Mouse (Mus musculus): ENCODE measurements at regions not wholly inside any gene's neighbourhood (a gene's known extent, or its start where the extent isn't known, plus 50 kb on each side); places are given as distances from the start of the nearest gene placed in this dataset.

- no peaks in the 10 kb centered on the region for H3K27me3 ChIP-seq (ENCODE audit: control insufficient read depth, insufficient read depth, low read length)
- WGBS: 80% methylated on average over 4 of the region's 4 CpGs
Observed at GRCm38 (mm10) chr16:9153501-9153900, 323.6 kb downstream of the 1810013L24Rik start.

GRCm38 (mm10) chr16:9165763-9166310, 335.9 kb downstream of the 1810013L24Rik start:
- no peaks in the 10 kb centered on the region for H3K4me1 ChIP-seq (ENCODE audit: control insufficient read depth, insufficient read depth, low read length)
- ATAC-seq (replicated peaks; ENCODE audit: extremely low read depth, insufficient read depth, low FRiP score): no peak
- 63% methylated on average over 8 of the region's 8 CpGs for WGBS

More at GRCm38 (mm10) chr16:9153501-9153900, 323.6 kb downstream of the 1810013L24Rik start:
- Histone ChIP-seq H3K9ac (ENCODE audit: low read length) (no peak overlapping the region), H3K9me3 (replicated peaks; ENCODE audit: control insufficient read depth, low read length) (no peaks in the 10 kb centered on the region), H3K27ac (ENCODE audit: low read length) (no peak overlapping the region), H3K36me3 (ENCODE audit: control insufficient read depth, insufficient read depth) (no peaks in the 10 kb centered on the region), H3K4me3 (ENCODE audit: low read length) (no peak overlapping the region), H3K4me2 (ENCODE audit: low read depth, low read length) (no peak overlapping the region), H3K4me1 (ENCODE audit: control insufficient read depth, insufficient read depth, low read length) (no peaks in the 10 kb centered on the region)
- no peak for ATAC-seq (replicated peaks; ENCODE audit: extremely low read depth, insufficient read depth, low FRiP score)

DNA sequence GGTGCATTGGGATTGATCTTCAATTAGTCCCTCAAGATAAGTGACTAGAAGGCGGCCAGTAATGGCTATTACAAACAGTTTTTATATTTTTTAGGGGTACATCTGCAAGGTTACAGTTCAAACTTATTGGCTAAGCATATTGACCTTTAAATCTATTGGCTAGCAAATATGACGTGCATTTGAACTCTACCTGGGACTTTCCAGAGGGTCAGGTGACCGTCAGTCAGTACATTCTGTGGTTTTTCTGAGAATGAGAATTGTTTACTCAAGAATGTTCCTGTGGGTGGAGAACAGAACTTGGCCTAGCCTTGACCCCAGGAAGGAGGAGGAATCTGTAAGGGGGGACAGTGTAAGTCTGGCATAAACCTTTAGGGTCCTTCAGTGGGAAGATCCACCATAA, 346.5 kb downstream of the 1810013L24Rik start:
- Histone ChIP-seq H3K4me3 (ENCODE audit: low read length) (no peak overlapping the region), H3K4me1 (ENCODE audit: control insufficient read depth, insufficient read depth, low read length) (no peaks in the 10 kb centered on the region), H3K36me3 (ENCODE audit: control insufficient read depth, insufficient read depth) (no peaks in the 10 kb centered on the region), H3K27ac (ENCODE audit: low read length) (no peak overlapping the region), H3K9ac (ENCODE audit: low read length) (no peak overlapping the region), H3K27me3 (ENCODE audit: control insufficient read depth, insufficient read depth, low read length) (no peaks in the 10 kb centered on the region), H3K4me2 (ENCODE audit: low read depth, low read length) (no peak overlapping the region), H3K9me3 (replicated peaks; ENCODE audit: control insufficient read depth, low read length) (no peaks in the 10 kb centered on the region)
- WGBS: 73% methylated on average over 3 of the region's 3 CpGs
- ATAC-seq (replicated peaks; ENCODE audit: extremely low read depth, insufficient read depth, low FRiP score): no peak

More at GRCm38 (mm10) chr16:9165763-9166310, 335.9 kb downstream of the 1810013L24Rik start:
- H3K4me2 ChIP-seq (ENCODE audit: low read depth, low read length): no peak overlapping the region
- no peak overlapping the region for H3K27ac ChIP-seq (ENCODE audit: low read length)
- no peaks in the 10 kb centered on the region for H3K9me3 ChIP-seq (replicated peaks; ENCODE audit: control insufficient read depth, low read length)
- H3K4me3 ChIP-seq (ENCODE audit: low read length): no peak overlapping the region
- no peaks in the 10 kb centered on the region for H3K36me3 ChIP-seq (ENCODE audit: control insufficient read depth, insufficient read depth)
- H3K9ac ChIP-seq (ENCODE audit: low read length): no peak overlapping the region
- no peaks in the 10 kb centered on the region for H3K27me3 ChIP-seq (ENCODE audit: control insufficient read depth, insufficient read depth, low read length)

GRCm38 (mm10) chr16:9195821-9196220, 365.9 kb downstream of the 1810013L24Rik start:
- Histone ChIP-seq H3K27ac (ENCODE audit: low read length) (no peak overlapping the region), H3K4me2 (ENCODE audit: low read depth, low read length) (no peak overlapping the region), H3K9ac (ENCODE audit: low read length) (no peak overlapping the region), H3K36me3 (ENCODE audit: control insufficient read depth, insufficient read depth) (no peaks in the 10 kb centered on the region), H3K9me3 (replicated peaks; ENCODE audit: control insufficient read depth, low read length) (peaks cover 4% of the 10 kb centered on the region; the same call in 1 of the 2 replicates), H3K4me3 (ENCODE audit: low read length) (no peak overlapping the region), H3K27me3 (ENCODE audit: control insufficient read depth, insufficient read depth, low read length) (no peaks in the 10 kb centered on the region), H3K4me1 (ENCODE audit: control insufficient read depth, insufficient read depth, low read length) (peaks cover 5% of the 10 kb centered on the region; the same call in 1 of the 2 replicates)
- ATAC-seq (replicated peaks; ENCODE audit: extremely low read depth, insufficient read depth, low FRiP score): no peak
- WGBS: 49% methylated on average over 13 of the region's 13 CpGs

GRCm38 (mm10) chr16:9198903-9199532, 369.1 kb downstream of the 1810013L24Rik start:
- Histone ChIP-seq H3K36me3 (ENCODE audit: control insufficient read depth, insufficient read depth) (no peaks in the 10 kb centered on the region), H3K27ac (ENCODE audit: low read length) (no peak overlapping the region), H3K4me3 (ENCODE audit: low read length) (no peak overlapping the region), H3K4me1 (ENCODE audit: control insufficient read depth, insufficient read depth, low read length) (no peaks in the 10 kb centered on the region), H3K4me2 (ENCODE audit: low read depth, low read length) (no peak overlapping the region), H3K9me3 (replicated peaks; ENCODE audit: control insufficient read depth, low read length) (no peaks in the 10 kb centered on the region), H3K27me3 (ENCODE audit: control insufficient read depth, insufficient read depth, low read length) (no peaks in the 10 kb centered on the region), H3K9ac (ENCODE audit: low read length) (no peak overlapping the region)
- 86% methylated on average over 1 of the region's 1 CpGs for WGBS
- ATAC-seq (replicated peaks; ENCODE audit: extremely low read depth, insufficient read depth, low FRiP score): no peak

- H3K4me2 ChIP-seq (ENCODE audit: low read depth, low read length): no peak overlapping the region
- H3K9ac ChIP-seq (ENCODE audit: low read length): no peak overlapping the region
- H3K27ac ChIP-seq (ENCODE audit: low read length): no peak overlapping the region
- H3K36me3 ChIP-seq (ENCODE audit: control insufficient read depth, insufficient read depth): no peaks in the 10 kb centered on the region
- WGBS: 82% methylated on average over 4 of the region's 4 CpGs
- H3K9me3 ChIP-seq (replicated peaks; ENCODE audit: control insufficient read depth, low read length): peaks cover 5% of the 10 kb centered on the region; the same call in 1 of the 2 replicates
- no peaks in the 10 kb centered on the region for H3K27me3 ChIP-seq (ENCODE audit: control insufficient read depth, insufficient read depth, low read length)
- ATAC-seq (replicated peaks; ENCODE audit: extremely low read depth, insufficient read depth, low FRiP score): no peak
- no peaks in the 10 kb centered on the region for H3K4me1 ChIP-seq (ENCODE audit: control insufficient read depth, insufficient read depth, low read length)
- H3K4me3 ChIP-seq (ENCODE audit: low read length): no peak overlapping the region
Observed at GRCm38 (mm10) chr16:9208602-9209001, 378.7 kb downstream of the 1810013L24Rik start.

DNA sequence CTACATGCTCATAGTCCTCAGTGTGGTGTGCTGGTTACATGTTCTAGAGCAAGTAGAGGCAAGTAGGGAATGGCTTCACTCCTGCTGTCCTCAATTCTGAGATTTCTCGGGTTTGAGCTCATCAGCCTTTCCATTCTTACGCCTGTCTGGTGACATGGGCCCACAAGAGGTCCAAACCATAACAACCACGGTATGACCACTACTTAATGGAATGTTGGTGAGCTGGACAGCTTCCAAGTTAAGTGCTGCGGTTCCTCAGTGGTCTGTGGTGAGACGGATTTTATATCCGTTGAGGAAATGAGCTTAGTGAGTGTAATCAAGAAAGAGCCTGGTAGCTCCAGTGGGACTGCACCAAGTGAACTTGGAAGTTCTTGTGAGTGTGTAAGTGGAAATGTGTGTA, 381.6 kb downstream of the 1810013L24Rik start:
- WGBS: 20% methylated on average over 6 of the region's 6 CpGs
- Histone ChIP-seq H3K4me2 (ENCODE audit: low read depth, low read length) (no peak overlapping the region), H3K9ac (ENCODE audit: low read length) (no peak overlapping the region), H3K4me3 (ENCODE audit: low read length) (no peak overlapping the region), H3K27me3 (ENCODE audit: control insufficient read depth, insufficient read depth, low read length) (no peaks in the 10 kb centered on the region), H3K4me1 (ENCODE audit: control insufficient read depth, insufficient read depth, low read length) (no peaks in the 10 kb centered on the region), H3K9me3 (replicated peaks; ENCODE audit: control insufficient read depth, low read length) (peaks cover 5% of the 10 kb centered on the region; the same call in 1 of the 2 replicates), H3K36me3 (ENCODE audit: control insufficient read depth, insufficient read depth) (no peaks in the 10 kb centered on the region), H3K27ac (ENCODE audit: low read length) (no peak overlapping the region)
- no peak for ATAC-seq (replicated peaks; ENCODE audit: extremely low read depth, insufficient read depth, low FRiP score)

GRCm38 (mm10) chr16:9215131-9215530, 385.2 kb downstream of the 1810013L24Rik start:
- no peaks in the 10 kb centered on the region for H3K9me3 ChIP-seq (replicated peaks; ENCODE audit: control insufficient read depth, low read length)
- 38% methylated on average over 1 of the region's 1 CpGs for WGBS
- H3K4me3 ChIP-seq (ENCODE audit: low read length): no peak overlapping the region
- ATAC-seq (replicated peaks; ENCODE audit: extremely low read depth, insufficient read depth, low FRiP score): no peak
- H3K36me3 ChIP-seq (ENCODE audit: control insufficient read depth, insufficient read depth): no peaks in the 10 kb centered on the region
- H3K4me2 ChIP-seq (ENCODE audit: low read depth, low read length): no peak overlapping the region
- no peaks in the 10 kb centered on the region for H3K27me3 ChIP-seq (ENCODE audit: control insufficient read depth, insufficient read depth, low read length)
- H3K4me1 ChIP-seq (ENCODE audit: control insufficient read depth, insufficient read depth, low read length): no peaks in the 10 kb centered on the region
- no peak overlapping the region for H3K27ac ChIP-seq (ENCODE audit: low read length)
- H3K9ac ChIP-seq (ENCODE audit: low read length): no peak overlapping the region

- no peak for ATAC-seq (replicated peaks; ENCODE audit: extremely low read depth, insufficient read depth, low FRiP score)
- Histone ChIP-seq H3K9me3 (replicated peaks; ENCODE audit: control insufficient read depth, low read length) (no peaks in the 10 kb centered on the region), H3K27ac (ENCODE audit: low read length) (no peak overlapping the region), H3K9ac (ENCODE audit: low read length) (no peak overlapping the region), H3K36me3 (ENCODE audit: control insufficient read depth, insufficient read depth) (no peaks in the 10 kb centered on the region), H3K4me3 (ENCODE audit: low read length) (no peak overlapping the region), H3K27me3 (ENCODE audit: control insufficient read depth, insufficient read depth, low read length) (no peaks in the 10 kb centered on the region), H3K4me1 (ENCODE audit: control insufficient read depth, insufficient read depth, low read length) (no peaks in the 10 kb centered on the region), H3K4me2 (ENCODE audit: low read depth, low read length) (no peak overlapping the region)
- 70% methylated on average over 7 of the region's 7 CpGs for WGBS
Observed at GRCm38 (mm10) chr16:9217361-9217760, 387.5 kb downstream of the 1810013L24Rik start.
